Mouse (Mus musculus): ENCODE data around the gene Dync1h1. TPM values are rescaled to one million over a fixed set of nuclear protein-coding genes. Genes with fewer than 3 reads are reported as not detected.
"Not testable (repeated sequence)": the region's sequence is repeated elsewhere in the genome, so short reads cannot be mapped to it uniquely, and the experiment has no call there.

Gene Dync1h1
- polyA plus RNA-seq, 1 experiment from 2014 or later = 58.9 TPM

DNA sequence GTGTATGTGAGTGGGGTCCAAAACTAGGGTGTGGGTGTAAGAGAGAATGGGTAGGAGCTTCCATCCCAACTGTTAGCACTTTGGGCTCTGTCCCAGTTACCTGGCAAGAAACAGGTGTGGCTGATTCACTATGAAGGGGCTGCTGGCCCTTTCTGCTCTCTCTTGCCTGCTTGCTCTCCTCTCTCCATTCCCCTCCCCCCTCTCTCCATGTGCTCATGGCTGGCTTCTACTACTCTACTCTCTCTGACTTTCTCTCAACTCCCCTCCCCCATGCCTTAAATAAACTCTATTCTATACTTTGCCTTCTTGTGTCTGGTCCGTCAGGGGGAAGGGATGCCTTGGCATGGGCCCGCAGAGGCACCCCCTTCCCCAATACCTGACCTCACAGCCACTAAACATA lies 99.5 kb downstream of the Dync1h1 start:
- DNase-seq (ENCODE audit: low spot score) = no peak
- Histone ChIP-seq H3K27me3 (ENCODE audit: low read depth, poor library complexity, severe bottlenecking) (0 out of 2 replicates have a peak, but pooled peaks cover 5% of the 10 kb centered on the region), H3K4me3 (no peak overlapping the region), H3K36me3 (no peaks in the 10 kb centered on the region), H3K4me1 (peaks cover 43% of the 10 kb centered on the region), H3K9me3 (replicated peaks) (no peaks in the 10 kb centered on the region), H3K27ac (replicated peaks) (peak overlapping the region; percentile 43; the same call in 1 of the 2 replicates)
- WGBS = 61% methylated on average over 2 of the region's 2 CpGs

- WGBS = 13% methylated on average over 2 of the region's 3 CpGs
- H3K4me1 ChIP-seq = peaks cover 46% of the 10 kb centered on the region
- H3K4me3 ChIP-seq; H3K9me3 ChIP-seq (replicated peaks); H3K36me3 ChIP-seq; H3K27me3 ChIP-seq (ENCODE audit: low read depth, poor library complexity, severe bottlenecking); DNase-seq (ENCODE audit: low spot score): not testable (repeated sequence)
- H3K27ac ChIP-seq (replicated peaks) = peak overlapping the region; percentile 43; the same call in 1 of the 2 replicates
These were observed 100.1 kb downstream of the Dync1h1 start for GRCm38 (mm10) chr12:110701363-110701762.

GRCm38 (mm10) chr12:110702556-110702955 lies 101.3 kb downstream of the Dync1h1 start, which contains the start of gene Hsp90aa1:
Gene Hsp90aa1, minus strand, starts transcription at chr12:110702728.
- Histone ChIP-seq H3K27ac (replicated peaks) (no peak within 1 kb of the TSS), H3K4me3 (no peak within 1 kb of the TSS), H3K27me3 (ENCODE audit: low read depth, poor library complexity, severe bottlenecking) (0 out of 2 replicates have a peak, but pooled peaks cover 5% of the 10 kb centered on the region), H3K9me3 (replicated peaks) (no peaks in the 10 kb centered on the region), H3K36me3 (no peaks in the 10 kb centered on the region), H3K4me1 (peaks cover 42% of the 10 kb centered on the region)
- 64% methylated on average over 4 of the region's 4 CpGs for WGBS
- DNase-seq (ENCODE audit: low spot score) = no peak

GRCm38 (mm10) chr12:110703008-110703471 lies 101.8 kb downstream of the Dync1h1 start:
- Histone ChIP-seq H3K4me3 (no peak overlapping the region), H3K36me3 (no peaks in the 10 kb centered on the region), H3K27ac (replicated peaks) (no peak overlapping the region), H3K9me3 (replicated peaks) (no peaks in the 10 kb centered on the region), H3K27me3 (ENCODE audit: low read depth, poor library complexity, severe bottlenecking) (0 out of 2 replicates have a peak, but pooled peaks cover under 1% of the 10 kb centered on the region), H3K4me1 (peaks cover 38% of the 10 kb centered on the region)
- WGBS = 31% methylated on average over 8 of the region's 8 CpGs
- DNase-seq (ENCODE audit: low spot score) = peak; percentile 85

DNA sequence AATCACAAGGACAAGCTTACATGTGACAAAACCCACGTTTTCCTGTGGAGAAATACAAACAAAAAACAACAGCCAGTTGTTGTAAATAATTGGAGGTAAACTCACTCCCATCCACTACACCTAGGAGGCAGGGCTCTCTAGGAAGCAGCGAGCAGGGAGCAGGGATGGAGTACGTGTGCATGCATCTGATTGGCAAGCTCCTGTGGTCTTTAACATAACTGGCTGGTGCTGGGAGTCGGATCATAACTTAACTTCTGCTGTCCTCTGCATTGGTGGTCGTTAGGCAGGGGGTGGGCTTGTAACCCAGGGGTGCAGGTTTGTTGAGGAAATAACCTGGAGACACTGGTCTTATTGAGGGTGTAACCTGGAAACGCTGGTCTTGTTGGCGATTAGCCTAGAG lies 102.4 kb downstream of the Dync1h1 start:
- H3K36me3 ChIP-seq = no peaks in the 10 kb centered on the region

GRCm38 (mm10) chr12:110705419-110705818 lies 104.2 kb downstream of the Dync1h1 start:
- peaks cover 29% of the 10 kb centered on the region for H3K4me1 ChIP-seq
- not testable (repeated sequence) for DNase-seq (ENCODE audit: low spot score); H3K4me3 ChIP-seq; H3K9me3 ChIP-seq (replicated peaks); H3K27ac ChIP-seq (replicated peaks); H3K27me3 ChIP-seq (ENCODE audit: low read depth, poor library complexity, severe bottlenecking); H3K36me3 ChIP-seq
- WGBS = 87% methylated on average over 4 of the region's 4 CpGs

More for the DNA sequence above, 102.4 kb downstream of the Dync1h1 start:
- Histone ChIP-seq H3K4me3 (no peak overlapping the region), H3K27ac (replicated peaks) (no peak overlapping the region), H3K4me1 (peaks cover 33% of the 10 kb centered on the region), H3K9me3 (replicated peaks) (no peaks in the 10 kb centered on the region), H3K27me3 (ENCODE audit: low read depth, poor library complexity, severe bottlenecking) (no peaks in the 10 kb centered on the region)
- 66% methylated on average over 7 of the region's 7 CpGs for WGBS
- no peak for DNase-seq (ENCODE audit: low spot score)

GRCm38 (mm10) chr12:110706337-110707231 lies 105.3 kb downstream of the Dync1h1 start:
- WGBS = 2% methylated on average over 27 of the region's 27 CpGs

DNA sequence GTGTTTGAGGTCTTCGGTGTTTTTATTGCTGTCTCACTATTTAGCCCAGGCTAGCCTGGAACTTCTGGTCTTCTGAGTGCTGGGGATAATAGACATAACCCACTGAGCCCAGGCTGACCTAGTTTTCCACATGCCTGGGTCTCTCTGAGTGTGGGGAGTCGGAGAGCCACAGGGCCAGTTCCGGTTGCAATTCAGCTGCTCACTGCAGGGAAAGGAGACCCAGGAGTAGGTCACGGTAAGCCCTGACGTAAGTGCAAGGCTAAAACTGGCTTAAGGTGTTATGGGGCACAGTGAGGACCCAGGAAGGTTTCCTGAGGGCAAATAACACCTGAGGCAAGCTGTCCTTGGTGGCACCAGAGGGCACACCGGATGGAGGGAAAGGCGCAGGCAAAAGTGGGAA lies 106.2 kb downstream of the Dync1h1 start:
- peak overlapping the region; percentile 56; the same call in 1 of the 2 replicates for H3K4me3 ChIP-seq

More at GRCm38 (mm10) chr12:110706337-110707231, 105.3 kb downstream of the Dync1h1 start:
- DNase-seq (ENCODE audit: low spot score) = peak; percentile 70
- peaks cover 18% of the 10 kb centered on the region for H3K4me1 ChIP-seq
- peak overlapping the region; percentile 56 for H3K4me3 ChIP-seq
- H3K36me3 ChIP-seq = no peaks in the 10 kb centered on the region
- no peaks in the 10 kb centered on the region for H3K27me3 ChIP-seq (ENCODE audit: low read depth, poor library complexity, severe bottlenecking)
- no peaks in the 10 kb centered on the region for H3K9me3 ChIP-seq (replicated peaks)
- H3K27ac ChIP-seq (replicated peaks) = peak overlapping the region; percentile 63

DNA sequence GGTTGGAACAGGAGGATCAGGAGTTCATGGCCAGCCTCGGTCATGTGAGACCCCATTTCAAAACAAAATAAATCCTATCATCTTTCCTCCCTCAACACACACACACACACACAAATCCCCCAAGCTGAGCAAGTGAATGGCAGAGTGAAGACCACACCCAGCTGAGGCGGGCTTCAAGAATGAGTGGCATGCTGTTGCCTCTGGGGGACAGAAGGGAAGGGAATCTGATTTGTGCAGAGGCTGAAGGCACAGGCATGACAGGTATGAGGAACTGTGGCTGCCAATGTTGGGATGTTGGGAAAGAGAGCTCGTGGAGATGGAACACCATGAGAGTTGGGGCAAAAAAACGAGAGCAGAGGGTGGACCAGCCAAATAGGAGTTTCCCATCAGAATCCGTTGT lies 110.0 kb downstream of the Dync1h1 start:
- H3K4me3 ChIP-seq = no peak overlapping the region
- H3K27ac ChIP-seq (replicated peaks) = no peak overlapping the region
- no peaks in the 10 kb centered on the region; the same call in 1 of the 2 replicates for H3K9me3 ChIP-seq (replicated peaks)
- H3K27me3 ChIP-seq (ENCODE audit: low read depth, poor library complexity, severe bottlenecking) = no peaks in the 10 kb centered on the region
- WGBS = 72% methylated on average over 5 of the region's 5 CpGs
- no peaks in the 10 kb centered on the region for H3K36me3 ChIP-seq
- DNase-seq (ENCODE audit: low spot score) = no peak
- peaks cover 10% of the 10 kb centered on the region for H3K4me1 ChIP-seq

More for the DNA sequence above, 106.2 kb downstream of the Dync1h1 start:
- 93% methylated on average over 7 of the region's 7 CpGs for WGBS
- peaks cover 14% of the 10 kb centered on the region for H3K4me1 ChIP-seq
- H3K27ac ChIP-seq (replicated peaks) = no peak overlapping the region
- no peaks in the 10 kb centered on the region for H3K36me3 ChIP-seq
- DNase-seq (ENCODE audit: low spot score) = no peak
- no peaks in the 10 kb centered on the region for H3K9me3 ChIP-seq (replicated peaks)
- H3K27me3 ChIP-seq (ENCODE audit: low read depth, poor library complexity, severe bottlenecking) = no peaks in the 10 kb centered on the region

GRCm38 (mm10) chr12:110713784-110714183 lies 112.5 kb downstream of the Dync1h1 start:
- no peak for DNase-seq (ENCODE audit: low spot score)
- Histone ChIP-seq H3K27me3 (ENCODE audit: low read depth, poor library complexity, severe bottlenecking) (no peaks in the 10 kb centered on the region), H3K27ac (replicated peaks) (no peak overlapping the region), H3K9me3 (replicated peaks) (no peaks in the 10 kb centered on the region; the same call in 1 of the 2 replicates), H3K4me3 (no peak overlapping the region), H3K4me1 (0 out of 2 replicates have a peak, but pooled peaks cover 3% of the 10 kb centered on the region), H3K36me3 (no peaks in the 10 kb centered on the region)
- 97% methylated on average over 6 of the region's 6 CpGs for WGBS

DNA sequence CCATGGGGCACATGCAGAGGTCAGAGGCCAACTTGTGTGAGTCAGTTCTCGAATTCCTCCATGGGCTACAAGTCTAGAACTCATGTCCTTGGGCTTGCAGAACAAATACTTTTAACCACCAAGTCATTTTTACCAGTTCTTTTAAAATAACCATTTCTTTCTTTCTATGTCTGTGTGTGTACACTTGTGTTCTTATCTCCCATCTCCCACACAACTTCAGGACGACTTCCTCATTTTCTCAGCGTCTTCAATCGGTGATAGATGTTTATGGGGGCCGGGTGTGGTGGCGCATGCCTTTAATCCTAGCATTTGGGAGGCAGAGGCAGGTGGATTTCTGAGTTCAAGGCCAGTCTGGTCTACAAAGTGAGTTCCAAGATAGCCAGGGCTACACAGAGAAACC lies 113.0 kb downstream of the Dync1h1 start:
- Histone ChIP-seq H3K9me3 (replicated peaks) (no peaks in the 10 kb centered on the region; the same call in 1 of the 2 replicates), H3K4me3 (no peak overlapping the region), H3K27ac (replicated peaks) (no peak overlapping the region), H3K27me3 (ENCODE audit: low read depth, poor library complexity, severe bottlenecking) (peaks cover 3% of the 10 kb centered on the region; the same call in 1 of the 2 replicates), H3K36me3 (no peaks in the 10 kb centered on the region), H3K4me1 (0 out of 2 replicates have a peak, but pooled peaks cover 3% of the 10 kb centered on the region)
- 95% methylated on average over 6 of the region's 6 CpGs for WGBS
- no peak for DNase-seq (ENCODE audit: low spot score)

DNA sequence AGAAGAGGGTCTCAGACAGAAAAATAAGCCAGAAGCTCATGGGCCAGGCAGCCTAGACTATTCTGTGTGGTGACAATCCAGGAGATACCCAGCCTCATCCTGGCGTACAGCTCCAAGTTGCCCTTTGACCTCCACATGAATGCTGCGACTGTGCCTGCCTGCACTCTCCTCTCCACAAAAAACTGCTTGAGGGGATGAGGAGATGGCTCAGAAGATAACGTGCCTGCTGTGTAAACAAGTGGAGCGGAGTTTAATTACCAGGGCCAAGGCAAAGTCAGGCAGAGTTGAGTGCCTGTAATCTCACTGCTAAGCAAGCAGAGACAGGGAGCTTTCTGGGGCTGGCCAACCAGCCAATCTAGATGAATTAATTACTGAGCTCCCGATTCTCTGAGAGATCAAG lies 114.8 kb downstream of the Dync1h1 start:
- DNase-seq (ENCODE audit: low spot score) = no peak
- 0 out of 2 replicates have a peak, but pooled peaks cover 3% of the 10 kb centered on the region for H3K4me1 ChIP-seq
- no peaks in the 10 kb centered on the region for H3K36me3 ChIP-seq
- H3K27ac ChIP-seq (replicated peaks) = no peak overlapping the region
- 29% methylated on average over 5 of the region's 5 CpGs for WGBS
- peaks cover 16% of the 10 kb centered on the region; the same call in 1 of the 2 replicates for H3K27me3 ChIP-seq (ENCODE audit: low read depth, poor library complexity, severe bottlenecking)
- no peak overlapping the region for H3K4me3 ChIP-seq
- H3K9me3 ChIP-seq (replicated peaks) = no peaks in the 10 kb centered on the region; the same call in 1 of the 2 replicates

All from midbrain, embryonic 10.5 days (tissue).